Mouse (Mus musculus) spleen, postnatal 0 days (tissue): ENCODE measurements around the gene Sumf2. TPM values are rescaled to one million over a fixed set of nuclear protein-coding genes. Genes with fewer than 3 reads are reported as not detected.

Source experiments
- polyA plus RNA-seq: library from polyadenylated mRNA; unstranded; fragments of >200 nt; fragmentation: Nextera tagmentation; extraction: Ambion mirVana; gene quantifications from 2 replicates; pipeline ENCODE4 v1.2.1, GENCODE M21; 2015

The Sumf2 gene
- 18.0 and 19.4 TPM in 2 replicates for polyA plus RNA-seq

DNA sequence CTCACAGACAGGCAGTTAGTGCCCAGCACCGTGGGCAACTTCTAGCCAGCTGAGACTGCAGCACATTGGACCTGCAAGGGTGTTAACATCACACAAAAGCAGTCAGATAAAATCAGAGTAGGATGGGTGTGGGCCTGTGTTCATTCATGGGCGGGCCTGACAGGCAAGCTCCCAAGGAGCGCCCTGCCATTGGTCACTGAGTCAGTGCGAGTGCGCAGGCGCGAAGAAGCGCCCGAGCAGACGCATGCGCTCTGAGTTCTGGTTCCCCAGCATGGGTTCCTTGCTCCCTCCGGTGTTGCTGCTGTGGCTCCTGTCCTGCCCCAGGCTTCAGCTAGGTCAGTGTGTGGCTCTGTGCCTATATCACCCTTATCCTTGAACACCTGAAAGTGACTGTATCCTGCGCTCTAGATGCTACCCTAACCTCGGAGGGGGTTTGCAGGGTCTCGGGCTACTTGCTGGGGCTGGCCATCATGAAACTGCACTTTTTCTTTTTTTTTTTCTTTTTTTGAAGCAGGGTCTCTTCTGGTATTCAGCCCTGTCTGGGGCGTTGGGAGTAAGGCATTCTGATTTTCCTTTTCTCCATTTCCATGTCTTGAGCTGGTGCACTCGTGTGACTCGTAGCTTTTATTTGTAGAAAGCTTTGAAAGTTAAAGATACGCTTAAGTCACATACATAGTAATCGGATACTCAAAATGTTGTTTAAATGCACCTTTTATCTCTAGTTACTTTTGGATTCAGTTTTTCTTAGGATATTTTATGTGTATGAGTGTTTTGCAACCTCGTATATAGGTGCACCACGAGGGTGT lies at the start of gene Sumf2:
Gene Sumf2, plus strand, starts transcription at position 235 of the 806 bp plus-strand sequence.

GRCm38 (mm10) chr5:129886911-129887636 lies 40.3 kb downstream of the Sumf2 start, which contains the start of gene Chchd2:
Gene Chchd2, minus strand, starts transcription at chr5:129887470.

GRCm38 (mm10) chr5:129895198-129896088 lies 48.7 kb downstream of the Sumf2 start, which contains the start of gene Zbed5:
Gene Zbed5, plus strand, starts transcription at chr5:129895723.

DNA sequence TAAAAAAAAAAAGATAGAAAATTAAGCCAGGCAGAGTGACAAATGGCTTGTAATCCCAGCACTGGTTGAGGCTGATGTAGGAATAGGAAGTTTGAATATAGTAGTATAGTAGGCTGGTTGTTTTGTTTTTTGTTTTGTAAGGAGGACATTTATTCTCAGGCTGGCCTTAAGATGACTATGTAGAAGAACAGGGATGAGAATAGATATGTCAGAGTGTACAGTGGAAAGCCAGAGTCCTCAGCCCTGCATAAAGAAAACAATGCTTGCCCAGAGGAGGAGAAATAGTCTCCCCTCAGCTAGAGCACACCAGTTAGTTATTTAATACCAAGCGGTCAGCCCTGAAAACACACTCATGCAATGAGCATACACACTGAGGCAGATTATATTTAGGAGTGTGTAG lies 51.7 kb downstream of the Sumf2 start, which contains the start of gene Phkg1:
Gene Phkg1, minus strand, starts transcription at position 101 of the 400 bp plus-strand sequence.

GRCm38 (mm10) chr5:129908242-129908965 lies 61.6 kb downstream of the Sumf2 start, which contains the start of gene Nupr1l:
Gene Nupr1l, plus strand, starts transcription at chr5:129908540.

Other genes with a start within 250 kb of the Sumf2 start
- 0.93 and 1.3 TPM in 2 replicates for gene Zfp11, start 176.9 kb upstream of the Sumf2 start, polyA plus RNA-seq
- gene Sept14, start 138.5 kb upstream of the Sumf2 start, polyA plus RNA-seq = not detected in 2 replicates
- gene Mrps17, start 131.5 kb upstream of the Sumf2 start, polyA plus RNA-seq = 134 and 139 TPM in 2 replicates
- gene Nipsnap2, start 121.9 kb upstream of the Sumf2 start, polyA plus RNA-seq = 64.8 and 73.6 TPM in 2 replicates
- gene Psph, start 59.5 kb upstream of the Sumf2 start, polyA plus RNA-seq = 25.9 and 27.4 TPM in 2 replicates
- gene Chchd2, start 40.5 kb downstream of the Sumf2 start, polyA plus RNA-seq = 659 and 664 TPM in 2 replicates
- gene Zbed5, start 48.7 kb downstream of the Sumf2 start, polyA plus RNA-seq = 1.3 and 2.1 TPM in 2 replicates
- 0.08 TPM in 1 of 2 replicates, not detected in the other for gene Phkg1, start 51.6 kb downstream of the Sumf2 start, polyA plus RNA-seq
- 1.6 and 1.8 TPM in 2 replicates for gene Nupr1l, start 61.6 kb downstream of the Sumf2 start, polyA plus RNA-seq
- 23.7 and 27.3 TPM in 2 replicates for gene Vkorc1l1, start 95.0 kb downstream of the Sumf2 start, polyA plus RNA-seq
- gene Gusb, start 156.1 kb downstream of the Sumf2 start, polyA plus RNA-seq = 47.1 and 55.4 TPM in 2 replicates
- gene Asl, start 182.3 kb downstream of the Sumf2 start, polyA plus RNA-seq = 16.9 and 17.3 TPM in 2 replicates
- 27.9 and 29.0 TPM in 2 replicates for gene Crcp, start 182.3 kb downstream of the Sumf2 start, polyA plus RNA-seq
- gene Tpst1, start 226.3 kb downstream of the Sumf2 start, polyA plus RNA-seq = 26.4 and 30.5 TPM in 2 replicates